Mouse (Mus musculus): ENCODE measurements at regions not wholly inside any gene's neighbourhood (a gene's known extent, or its start where the extent isn't known, plus 50 kb on each side); places are given as distances from the start of the nearest gene placed in this dataset.
A peak's percentile ranks its signal among the peaks of the same experiment; 100 is the strongest.

DNA sequence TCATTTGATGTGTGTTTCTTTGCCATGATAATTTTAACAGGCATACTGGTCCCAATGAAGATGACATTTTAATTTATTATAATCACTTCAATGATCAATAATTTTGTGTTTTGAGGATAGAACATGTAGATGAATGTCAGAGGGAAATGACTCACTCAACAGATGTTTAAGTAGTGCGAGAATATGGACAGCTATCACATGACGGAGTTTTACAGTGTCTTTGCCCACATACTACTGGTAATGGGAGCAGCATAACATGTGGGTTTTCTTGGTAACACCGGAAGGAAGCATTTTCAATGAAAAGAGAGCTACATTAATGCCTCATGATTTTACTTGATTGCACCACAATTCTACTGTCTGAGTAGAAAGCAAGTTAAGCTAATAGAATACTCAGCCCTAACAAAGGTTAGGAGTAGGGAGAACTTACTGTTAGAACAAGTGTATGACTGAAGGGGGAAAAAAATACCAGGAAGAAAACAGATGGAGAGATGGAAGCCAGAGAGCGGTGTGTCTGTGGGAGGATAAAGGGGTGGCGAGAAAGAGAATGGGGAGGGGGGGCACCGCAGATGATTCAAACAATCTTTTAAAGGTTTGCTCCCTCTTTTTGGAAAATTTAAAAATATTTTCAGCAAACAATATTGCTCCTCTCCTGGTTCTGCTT lies 142.0 kb upstream of the Dph6 start:
- no peaks in the 10 kb centered on the region for H3K4me1 ChIP-seq
- ATAC-seq = peak; percentile 43; the same call in 1 of the 2 replicates
- H3K36me3 ChIP-seq (ENCODE audit: poor library complexity, severe bottlenecking) = no peaks in the 10 kb centered on the region
- 91% methylated on average over 6 of the region's 6 CpGs for WGBS
- no peak overlapping the region for H3K9ac ChIP-seq
- no peak overlapping the region for H3K4me2 ChIP-seq
- no peaks in the 10 kb centered on the region for H3K9me3 ChIP-seq (replicated peaks)
- no peak overlapping the region for H3K27ac ChIP-seq
- H3K27me3 ChIP-seq = no peaks in the 10 kb centered on the region
- no peak overlapping the region for H3K4me3 ChIP-seq

DNA sequence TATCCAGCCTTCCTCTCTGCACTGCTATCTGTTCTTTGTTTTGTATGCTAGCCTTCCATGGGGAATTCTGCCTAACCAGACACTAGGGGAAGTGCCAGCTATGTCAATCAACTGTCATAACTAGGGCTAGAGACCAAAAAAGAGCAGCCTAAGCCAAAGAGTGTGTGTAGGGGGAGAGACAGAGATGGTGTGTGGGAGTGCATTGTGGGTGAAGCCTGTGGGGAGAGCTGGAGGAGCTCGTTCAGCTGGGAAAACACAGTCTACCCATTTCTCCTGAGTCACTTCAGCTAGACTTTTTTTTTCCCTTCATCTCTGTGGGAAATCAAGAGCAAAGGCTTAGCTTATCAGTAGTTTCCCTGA lies 142.5 kb upstream of the Dph6 start:
- H3K27me3 ChIP-seq = no peaks in the 10 kb centered on the region
- no peak overlapping the region for H3K9ac ChIP-seq
- no peak overlapping the region for H3K4me2 ChIP-seq
- no peaks in the 10 kb centered on the region for H3K4me1 ChIP-seq
- H3K27ac ChIP-seq = no peak overlapping the region
- H3K4me3 ChIP-seq = no peak overlapping the region
- 38% methylated on average over 1 of the region's 1 CpGs for WGBS
- H3K36me3 ChIP-seq (ENCODE audit: poor library complexity, severe bottlenecking) = no peaks in the 10 kb centered on the region
- no peaks in the 10 kb centered on the region for H3K9me3 ChIP-seq (replicated peaks)
- peak; percentile 87 for ATAC-seq

DNA sequence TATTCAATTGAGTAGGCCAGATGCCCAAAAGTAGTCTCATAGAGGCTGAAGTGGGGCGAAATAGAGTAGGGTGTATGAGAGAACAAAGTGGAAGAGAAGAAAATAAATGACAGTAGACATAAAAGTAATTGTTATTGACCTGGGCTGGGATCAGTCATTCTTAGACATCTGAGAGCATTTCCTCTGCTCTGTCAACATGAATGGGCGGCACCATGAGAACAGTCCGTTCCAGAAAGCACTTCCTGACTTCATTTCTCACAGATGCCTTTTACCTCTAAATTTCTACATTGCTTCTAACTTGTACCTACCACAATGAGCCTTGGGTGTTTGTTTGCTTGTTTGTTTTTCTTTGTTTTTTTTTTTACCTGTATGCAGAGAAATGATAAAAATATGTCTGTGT lies 148.5 kb upstream of the Dph6 start:
- 95% methylated on average over 3 of the region's 3 CpGs for WGBS
- no peaks in the 10 kb centered on the region for H3K36me3 ChIP-seq (ENCODE audit: poor library complexity, severe bottlenecking)
- no peak overlapping the region for H3K4me2 ChIP-seq
- ATAC-seq = no peak
- H3K9ac ChIP-seq = no peak overlapping the region
- no peak overlapping the region for H3K27ac ChIP-seq
- no peaks in the 10 kb centered on the region for H3K4me1 ChIP-seq
- H3K4me3 ChIP-seq = no peak overlapping the region
- H3K27me3 ChIP-seq = no peaks in the 10 kb centered on the region
- no peaks in the 10 kb centered on the region for H3K9me3 ChIP-seq (replicated peaks)

DNA sequence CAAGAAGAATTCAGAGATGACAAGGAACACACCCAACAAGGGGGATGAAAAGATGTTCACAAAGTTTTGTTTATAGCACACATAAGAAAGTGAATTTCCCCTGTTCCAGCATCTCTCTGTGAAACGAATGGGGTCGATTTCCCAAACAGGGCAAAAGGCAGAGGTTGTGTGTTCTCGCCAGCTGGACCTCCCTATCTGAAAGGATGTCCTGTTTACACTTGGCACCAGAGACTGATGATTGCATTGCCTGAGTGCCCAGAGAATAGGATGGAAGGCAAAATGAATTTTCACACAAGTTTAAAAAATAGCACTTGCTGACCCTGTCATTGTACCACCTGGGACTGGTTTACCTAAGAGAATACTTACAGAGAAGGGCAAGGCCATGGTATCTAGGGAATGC lies 149.2 kb upstream of the Dph6 start:
- Histone ChIP-seq H3K4me1 (no peaks in the 10 kb centered on the region), H3K27ac (no peak overlapping the region), H3K27me3 (no peaks in the 10 kb centered on the region), H3K9me3 (replicated peaks) (no peaks in the 10 kb centered on the region), H3K4me3 (no peak overlapping the region), H3K9ac (no peak overlapping the region), H3K4me2 (no peak overlapping the region), H3K36me3 (ENCODE audit: poor library complexity, severe bottlenecking) (no peaks in the 10 kb centered on the region)
- ATAC-seq = no peak
- 82% methylated on average over 3 of the region's 3 CpGs for WGBS

DNA sequence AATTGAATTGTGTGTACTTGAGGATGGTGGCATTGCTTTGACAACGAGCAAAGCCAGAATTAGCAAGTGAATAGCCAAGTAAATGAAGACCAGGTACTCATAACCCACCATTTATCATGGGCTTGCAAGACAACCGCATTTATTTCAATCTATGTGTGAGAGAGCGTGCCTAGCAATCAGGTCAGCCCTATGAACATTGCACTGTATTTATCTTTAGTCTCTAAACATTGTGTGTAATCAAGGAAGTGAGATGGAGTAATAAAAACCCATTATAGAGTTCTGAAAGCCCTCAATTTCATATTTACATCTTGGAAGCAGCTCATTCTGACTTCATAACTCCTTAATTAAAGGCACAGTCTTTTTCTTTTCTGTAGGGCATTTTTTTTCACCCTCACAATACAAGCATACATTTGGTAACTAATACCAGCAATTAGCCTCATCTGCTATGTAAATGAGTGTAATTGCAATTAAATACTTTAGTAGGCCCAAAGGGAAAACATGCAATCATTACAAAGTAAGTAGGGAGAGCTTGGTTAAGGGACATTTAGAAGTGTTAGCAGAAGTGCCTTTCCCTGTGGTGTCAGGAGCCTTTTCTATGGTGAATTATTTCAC lies 150.8 kb upstream of the Dph6 start:
- no peak overlapping the region for H3K27ac ChIP-seq
- no peak overlapping the region for H3K4me2 ChIP-seq
- H3K4me3 ChIP-seq = no peak overlapping the region
- no peak overlapping the region for H3K9ac ChIP-seq
- ATAC-seq = peak; percentile 70
- WGBS = 57% methylated on average over 3 of the region's 3 CpGs
- no peaks in the 10 kb centered on the region for H3K4me1 ChIP-seq
- no peaks in the 10 kb centered on the region for H3K9me3 ChIP-seq (replicated peaks)
- H3K36me3 ChIP-seq (ENCODE audit: poor library complexity, severe bottlenecking) = no peaks in the 10 kb centered on the region
- no peaks in the 10 kb centered on the region for H3K27me3 ChIP-seq

DNA sequence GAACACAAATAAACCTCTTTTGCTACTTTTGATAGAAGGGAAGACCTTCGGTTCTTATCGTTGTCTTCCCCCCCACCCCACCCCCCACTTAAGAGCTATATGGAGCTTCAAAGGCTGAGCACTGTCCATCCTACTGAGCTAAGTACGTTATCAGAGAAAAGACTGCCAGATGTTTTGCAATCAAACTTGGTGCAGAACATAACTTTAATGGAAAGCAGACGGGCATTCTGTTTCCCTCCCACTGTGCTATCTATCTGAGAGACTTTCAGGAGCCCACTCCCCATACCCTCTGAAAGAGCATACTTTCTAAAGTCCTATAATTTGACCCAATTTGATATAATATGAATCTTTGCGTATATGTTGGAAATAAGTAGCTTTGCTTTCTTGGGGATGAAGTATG lies 153.3 kb upstream of the Dph6 start:
- H3K27me3 ChIP-seq = no peaks in the 10 kb centered on the region
- H3K27ac ChIP-seq = no peak overlapping the region
- ATAC-seq = no peak
- 74% methylated on average over 5 of the region's 5 CpGs for WGBS
- H3K9me3 ChIP-seq (replicated peaks) = no peaks in the 10 kb centered on the region
- H3K4me3 ChIP-seq = no peak overlapping the region
- H3K36me3 ChIP-seq (ENCODE audit: poor library complexity, severe bottlenecking) = no peaks in the 10 kb centered on the region
- H3K4me1 ChIP-seq = no peaks in the 10 kb centered on the region
- no peak overlapping the region for H3K9ac ChIP-seq
- H3K4me2 ChIP-seq = no peak overlapping the region

DNA sequence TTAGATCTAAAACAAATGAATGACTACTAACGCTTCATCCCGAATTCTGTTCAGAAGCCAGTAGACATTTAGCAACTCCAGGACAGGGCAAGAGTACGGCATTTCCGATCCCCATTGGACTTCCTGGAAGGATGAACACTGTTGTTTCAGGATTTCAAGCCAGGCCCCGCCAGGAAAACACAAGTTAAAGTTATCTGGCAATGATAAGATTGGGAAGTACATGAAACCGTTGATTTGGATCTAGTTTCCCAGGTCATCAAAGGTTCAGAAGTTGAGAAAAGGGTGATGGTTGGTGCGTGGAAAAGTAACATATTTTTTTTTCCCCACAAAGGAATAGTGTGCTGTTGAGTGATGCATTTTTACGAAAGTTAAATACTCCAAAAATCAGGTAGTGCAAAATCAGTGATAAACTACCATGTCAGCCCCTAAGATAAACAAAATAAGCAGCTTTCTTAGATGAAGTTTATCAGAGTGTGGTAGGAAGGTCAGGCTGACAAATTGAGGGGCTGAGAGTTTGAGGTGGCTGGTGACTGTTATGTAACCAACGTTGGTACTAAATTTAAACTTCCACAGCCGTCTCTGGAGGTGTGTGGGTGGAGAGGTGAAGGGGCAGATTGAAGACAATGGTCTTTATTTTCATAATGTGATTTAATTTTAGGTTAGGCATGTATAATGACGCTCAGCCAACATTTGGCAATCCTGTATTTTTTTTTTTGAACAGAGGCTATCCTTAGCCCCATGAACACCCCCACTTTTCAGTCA lies 157.6 kb upstream of the Dph6 start:
- H3K36me3 ChIP-seq (ENCODE audit: poor library complexity, severe bottlenecking) = no peaks in the 10 kb centered on the region
- H3K9ac ChIP-seq = no peak overlapping the region
- 84% methylated on average over 11 of the region's 11 CpGs for WGBS
- no peaks in the 10 kb centered on the region for H3K9me3 ChIP-seq (replicated peaks)
- no peaks in the 10 kb centered on the region for H3K4me1 ChIP-seq
- H3K27me3 ChIP-seq = no peaks in the 10 kb centered on the region
- ATAC-seq = no peak
- H3K4me2 ChIP-seq = no peak overlapping the region
- no peak overlapping the region for H3K4me3 ChIP-seq
- no peak overlapping the region for H3K27ac ChIP-seq

DNA sequence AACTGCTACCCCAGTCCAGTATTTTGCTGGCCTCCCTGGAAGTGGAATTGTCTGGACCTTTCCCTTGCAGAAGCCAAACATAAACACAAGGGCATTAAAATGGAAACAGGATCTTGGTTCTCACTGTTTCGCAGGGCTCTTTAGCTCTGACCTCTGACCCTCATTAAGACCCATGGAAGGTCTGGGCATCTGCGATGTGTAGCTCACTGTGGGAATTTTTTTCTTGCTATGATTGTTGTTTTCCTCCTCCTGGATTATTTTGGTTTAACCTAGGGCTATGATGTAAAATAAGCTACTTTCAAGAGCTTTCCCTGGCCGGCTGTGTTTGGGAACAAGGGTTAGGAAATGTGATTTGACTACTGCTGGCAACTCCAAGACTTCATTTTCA lies 158.1 kb upstream of the Dph6 start:
- H3K27me3 ChIP-seq = no peaks in the 10 kb centered on the region
- H3K4me3 ChIP-seq = no peak overlapping the region
- H3K9ac ChIP-seq = no peak overlapping the region
- no peaks in the 10 kb centered on the region for H3K9me3 ChIP-seq (replicated peaks)
- no peak overlapping the region for H3K4me2 ChIP-seq
- WGBS = 26% methylated on average over 3 of the region's 3 CpGs
- H3K27ac ChIP-seq = no peak overlapping the region
- ATAC-seq = no peak
- H3K36me3 ChIP-seq (ENCODE audit: poor library complexity, severe bottlenecking) = no peaks in the 10 kb centered on the region
- H3K4me1 ChIP-seq = no peaks in the 10 kb centered on the region

DNA sequence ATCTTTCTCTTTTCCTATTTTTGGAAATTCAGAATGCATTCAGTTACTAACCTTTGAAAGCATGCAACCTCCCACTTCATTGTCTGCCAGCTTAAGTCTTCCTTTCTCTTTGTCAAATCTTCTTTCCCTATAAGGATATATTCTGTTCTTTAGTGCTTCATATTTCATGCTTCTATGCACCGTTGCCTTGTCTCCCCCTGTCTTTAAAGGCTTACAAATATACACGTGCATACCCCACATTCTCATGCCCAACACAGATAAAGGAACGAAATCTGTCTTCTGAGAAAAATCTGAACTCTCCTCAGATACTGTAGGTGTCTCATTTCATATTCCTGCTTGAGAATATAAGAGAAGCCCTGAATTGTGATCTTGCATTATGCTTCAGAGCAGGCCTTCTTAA lies 167.9 kb upstream of the Dph6 start:
- H3K4me1 ChIP-seq = no peaks in the 10 kb centered on the region
- no peak for ATAC-seq

DNA sequence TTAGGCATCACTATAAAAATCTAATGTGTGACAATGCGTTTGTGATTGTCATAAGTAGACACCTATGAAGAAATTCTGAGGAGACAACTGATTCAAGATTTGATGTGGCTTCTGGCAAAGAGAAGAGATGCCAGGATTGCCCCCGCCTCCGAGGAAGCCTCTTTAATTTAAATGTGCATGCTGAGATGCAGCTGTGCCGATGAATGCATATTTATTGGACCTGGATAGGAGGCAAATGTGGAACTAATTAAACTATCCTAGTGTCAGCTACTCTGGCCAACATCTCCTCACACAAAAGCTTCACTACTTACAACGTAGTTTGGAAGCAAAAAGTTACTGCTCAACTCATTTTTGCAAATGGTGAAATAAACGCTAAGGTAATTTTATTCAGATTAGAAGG lies 173.4 kb upstream of the Dph6 start:
- Histone ChIP-seq H3K27me3 (no peaks in the 10 kb centered on the region), H3K9ac (no peak overlapping the region), H3K4me2 (no peak overlapping the region), H3K4me3 (no peak overlapping the region), H3K9me3 (replicated peaks) (no peaks in the 10 kb centered on the region), H3K4me1 (no peaks in the 10 kb centered on the region), H3K27ac (no peak overlapping the region), H3K36me3 (ENCODE audit: poor library complexity, severe bottlenecking) (no peaks in the 10 kb centered on the region)
- 59% methylated on average over 6 of the region's 6 CpGs for WGBS
- no peak for ATAC-seq

More for the DNA sequence above, 167.9 kb upstream of the Dph6 start:
- Histone ChIP-seq H3K36me3 (ENCODE audit: poor library complexity, severe bottlenecking) (no peaks in the 10 kb centered on the region), H3K9ac (no peak overlapping the region), H3K4me2 (no peak overlapping the region), H3K27ac (no peak overlapping the region), H3K9me3 (replicated peaks) (no peaks in the 10 kb centered on the region), H3K4me3 (no peak overlapping the region), H3K27me3 (no peaks in the 10 kb centered on the region)
- 64% methylated on average over 3 of the region's 3 CpGs for WGBS

DNA sequence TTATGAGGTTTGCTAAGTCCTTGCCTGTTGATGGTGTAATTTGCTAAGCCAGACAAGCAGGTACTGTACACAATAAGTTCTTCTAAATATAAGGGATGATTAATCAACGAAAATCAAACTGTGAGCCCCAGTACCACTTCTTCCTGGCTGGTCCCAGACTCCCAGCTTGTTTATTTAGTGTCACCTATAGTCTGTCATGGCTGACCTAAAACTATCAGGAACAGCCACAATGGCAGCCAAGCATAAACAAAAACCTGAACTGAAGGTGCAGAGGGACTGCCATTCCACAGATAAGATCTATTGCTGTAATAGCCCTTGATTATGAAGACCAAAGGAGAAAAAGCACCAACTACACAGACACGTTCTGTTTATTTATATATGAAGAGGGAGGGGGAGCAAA lies 180.9 kb upstream of the Dph6 start:
- WGBS = 63% methylated on average over 2 of the region's 2 CpGs
- Histone ChIP-seq H3K27me3 (no peaks in the 10 kb centered on the region), H3K9me3 (replicated peaks) (no peaks in the 10 kb centered on the region), H3K27ac (no peak overlapping the region), H3K4me1 (no peaks in the 10 kb centered on the region), H3K36me3 (ENCODE audit: poor library complexity, severe bottlenecking) (no peaks in the 10 kb centered on the region), H3K9ac (no peak overlapping the region), H3K4me3 (no peak overlapping the region), H3K4me2 (no peak overlapping the region)
- ATAC-seq = no peak

DNA sequence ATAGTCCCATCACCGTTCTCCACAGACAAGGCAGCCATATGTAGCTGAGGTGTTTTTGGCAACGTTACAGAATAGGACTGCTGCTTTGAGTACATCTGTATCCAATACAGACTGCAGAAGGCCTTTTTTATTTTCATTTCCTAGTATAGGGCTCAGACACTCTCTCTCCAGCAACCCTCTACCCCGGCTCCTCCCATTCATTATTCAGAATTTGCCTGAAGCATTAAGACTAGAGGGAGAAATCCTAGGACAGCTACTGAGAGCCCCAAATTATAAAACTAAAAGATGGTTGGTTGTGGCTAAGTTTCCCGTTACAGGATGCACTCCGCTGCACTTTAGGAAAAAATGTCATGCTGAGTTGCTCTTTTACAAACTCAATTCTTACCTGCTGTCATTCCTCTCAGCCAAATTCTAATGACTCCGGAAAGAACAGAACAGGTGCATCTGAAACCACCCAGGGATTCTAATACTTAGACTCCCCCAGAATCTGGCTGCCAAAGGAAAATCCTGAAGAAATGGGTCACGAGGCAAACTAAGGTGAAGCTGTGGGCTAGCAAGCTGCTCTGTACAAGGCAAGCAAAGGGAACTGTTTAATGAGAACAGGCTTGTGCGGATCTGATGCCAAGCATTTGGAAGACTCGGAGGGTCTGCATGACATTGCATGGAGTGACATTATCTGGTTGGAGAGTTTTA lies 189.1 kb upstream of the Dph6 start:
- no peaks in the 10 kb centered on the region for H3K27me3 ChIP-seq
- no peak overlapping the region for H3K27ac ChIP-seq
- no peaks in the 10 kb centered on the region for H3K36me3 ChIP-seq (ENCODE audit: poor library complexity, severe bottlenecking)
- no peaks in the 10 kb centered on the region for H3K9me3 ChIP-seq (replicated peaks)
- no peak overlapping the region for H3K4me2 ChIP-seq
- H3K4me1 ChIP-seq = no peaks in the 10 kb centered on the region
- no peak overlapping the region for H3K4me3 ChIP-seq
- ATAC-seq = no peak
- 75% methylated on average over 9 of the region's 9 CpGs for WGBS
- H3K9ac ChIP-seq = no peak overlapping the region
